Mouse (Mus musculus): ENCODE results near the gene Armc6. TPM values are rescaled to one million over a fixed set of nuclear protein-coding genes. Genes with fewer than 3 reads are reported as not detected.
"Not testable (repeated sequence)": the region's sequence is repeated elsewhere in the genome, so short reads cannot be mapped to it uniquely, and the experiment has no call there.

The Armc6 gene
- polyA plus RNA-seq, 1 experiment from 2014 or later = 25.3 TPM

- peaks cover 4% of the 10 kb centered on the region for H3K36me3 ChIP-seq (ENCODE audit: control insufficient read depth, insufficient read depth, low read length)
- no peaks in the 10 kb centered on the region for H3K4me1 ChIP-seq (ENCODE audit: control insufficient read depth, insufficient read depth, low read length)
- no peak overlapping the region for H3K4me2 ChIP-seq (ENCODE audit: low read depth, low read length)
- H3K27me3 ChIP-seq (ENCODE audit: control insufficient read depth, insufficient read depth, low read length) = no peaks in the 10 kb centered on the region
- no peak overlapping the region for H3K4me3 ChIP-seq (replicated peaks; ENCODE audit: low read length)
- H3K9ac ChIP-seq (ENCODE audit: low read length) = no peak overlapping the region
- no peaks in the 10 kb centered on the region for H3K9me3 ChIP-seq (replicated peaks; ENCODE audit: control insufficient read depth, low read length)
- no peak for ATAC-seq (ENCODE audit: insufficient read depth, low FRiP score)
- 70% methylated on average over 8 of the region's 8 CpGs for WGBS
- H3K27ac ChIP-seq (ENCODE audit: low read length) = no peak overlapping the region
These were observed 13.9 kb downstream of the Armc6 start for GRCm38 (mm10) chr8:70220236-70220840.

- Histone ChIP-seq H3K9ac (ENCODE audit: low read length) (no peak overlapping the region), H3K27me3 (ENCODE audit: control insufficient read depth, insufficient read depth, low read length) (no peaks in the 10 kb centered on the region), H3K4me2 (ENCODE audit: low read depth, low read length) (no peak overlapping the region), H3K36me3 (ENCODE audit: control insufficient read depth, insufficient read depth, low read length) (peaks cover 4% of the 10 kb centered on the region; the same call in 1 of the 2 replicates), H3K4me1 (ENCODE audit: control insufficient read depth, insufficient read depth, low read length) (no peaks in the 10 kb centered on the region), H3K4me3 (replicated peaks; ENCODE audit: low read length) (no peak overlapping the region), H3K9me3 (replicated peaks; ENCODE audit: control insufficient read depth, low read length) (no peaks in the 10 kb centered on the region), H3K27ac (ENCODE audit: low read length) (no peak overlapping the region)
- WGBS = 49% methylated on average over 5 of the region's 5 CpGs
- no peak for ATAC-seq (ENCODE audit: insufficient read depth, low FRiP score)
These were observed 15.1 kb downstream of the Armc6 start for GRCm38 (mm10) chr8:70219107-70219684.

GRCm38 (mm10) chr8:70217441-70217840, 16.8 kb downstream of the Armc6 start:
- Histone ChIP-seq H3K27ac (ENCODE audit: low read length) (no peak overlapping the region), H3K4me1 (ENCODE audit: control insufficient read depth, insufficient read depth, low read length) (no peaks in the 10 kb centered on the region), H3K9me3 (replicated peaks; ENCODE audit: control insufficient read depth, low read length) (no peaks in the 10 kb centered on the region), H3K4me2 (ENCODE audit: low read depth, low read length) (no peak overlapping the region), H3K27me3 (ENCODE audit: control insufficient read depth, insufficient read depth, low read length) (no peaks in the 10 kb centered on the region), H3K9ac (ENCODE audit: low read length) (no peak overlapping the region), H3K36me3 (ENCODE audit: control insufficient read depth, insufficient read depth, low read length) (0 out of 2 replicates have a peak, but pooled peaks cover 3% of the 10 kb centered on the region), H3K4me3 (replicated peaks; ENCODE audit: low read length) (no peak overlapping the region)
- ATAC-seq (ENCODE audit: insufficient read depth, low FRiP score) = no peak

- ATAC-seq (ENCODE audit: insufficient read depth, low FRiP score) = no peak
- Histone ChIP-seq H3K9me3 (replicated peaks; ENCODE audit: control insufficient read depth, low read length) (no peaks in the 10 kb centered on the region), H3K27me3 (ENCODE audit: control insufficient read depth, insufficient read depth, low read length) (no peaks in the 10 kb centered on the region), H3K27ac (ENCODE audit: low read length) (no peak overlapping the region), H3K4me1 (ENCODE audit: control insufficient read depth, insufficient read depth, low read length) (peaks cover 2% of the 10 kb centered on the region), H3K4me2 (ENCODE audit: low read depth, low read length) (no peak overlapping the region), H3K36me3 (ENCODE audit: control insufficient read depth, insufficient read depth, low read length) (no peaks in the 10 kb centered on the region), H3K9ac (ENCODE audit: low read length) (no peak overlapping the region), H3K4me3 (replicated peaks; ENCODE audit: low read length) (no peak overlapping the region)
- 85% methylated on average over 1 of the region's 1 CpGs for WGBS
These were observed 17.7 kb downstream of the Armc6 start for GRCm38 (mm10) chr8:70216566-70216965.

GRCm38 (mm10) chr8:70216161-70216560, 18.1 kb downstream of the Armc6 start:
- H3K4me1 ChIP-seq (ENCODE audit: control insufficient read depth, insufficient read depth, low read length); H3K27me3 ChIP-seq (ENCODE audit: control insufficient read depth, insufficient read depth, low read length); H3K4me3 ChIP-seq (replicated peaks; ENCODE audit: low read length); H3K4me2 ChIP-seq (ENCODE audit: low read depth, low read length); H3K36me3 ChIP-seq (ENCODE audit: control insufficient read depth, insufficient read depth, low read length); H3K9me3 ChIP-seq (replicated peaks; ENCODE audit: control insufficient read depth, low read length); H3K27ac ChIP-seq (ENCODE audit: low read length); ATAC-seq (ENCODE audit: insufficient read depth, low FRiP score); H3K9ac ChIP-seq (ENCODE audit: low read length): not testable (repeated sequence)
- WGBS = 60% methylated on average over 3 of the region's 3 CpGs

- 63% methylated on average over 5 of the region's 5 CpGs for WGBS
- H3K27ac ChIP-seq (ENCODE audit: low read length) = no peak overlapping the region
- no peak overlapping the region for H3K4me3 ChIP-seq (replicated peaks; ENCODE audit: low read length)
- no peaks in the 10 kb centered on the region for H3K9me3 ChIP-seq (replicated peaks; ENCODE audit: control insufficient read depth, low read length)
- H3K27me3 ChIP-seq (ENCODE audit: control insufficient read depth, insufficient read depth, low read length) = no peaks in the 10 kb centered on the region
- H3K4me1 ChIP-seq (ENCODE audit: control insufficient read depth, insufficient read depth, low read length) = peaks cover 16% of the 10 kb centered on the region
- no peak overlapping the region for H3K4me2 ChIP-seq (ENCODE audit: low read depth, low read length)
- ATAC-seq (ENCODE audit: insufficient read depth, low FRiP score) = no peak
- H3K36me3 ChIP-seq (ENCODE audit: control insufficient read depth, insufficient read depth, low read length) = no peaks in the 10 kb centered on the region
- H3K9ac ChIP-seq (ENCODE audit: low read length) = no peak overlapping the region
These were observed 19.2 kb downstream of the Armc6 start for GRCm38 (mm10) chr8:70215092-70215491.

GRCm38 (mm10) chr8:70214411-70214810, 19.9 kb downstream of the Armc6 start:
- no peaks in the 10 kb centered on the region for H3K27me3 ChIP-seq (ENCODE audit: control insufficient read depth, insufficient read depth, low read length)
- H3K36me3 ChIP-seq (ENCODE audit: control insufficient read depth, insufficient read depth, low read length) = no peaks in the 10 kb centered on the region
- H3K4me3 ChIP-seq (replicated peaks; ENCODE audit: low read length) = no peak overlapping the region
- peaks cover 17% of the 10 kb centered on the region for H3K4me1 ChIP-seq (ENCODE audit: control insufficient read depth, insufficient read depth, low read length)
- H3K27ac ChIP-seq (ENCODE audit: low read length) = no peak overlapping the region
- WGBS = 69% methylated on average over 3 of the region's 3 CpGs
- H3K9ac ChIP-seq (ENCODE audit: low read length) = no peak overlapping the region
- ATAC-seq (ENCODE audit: insufficient read depth, low FRiP score) = no peak
- no peak overlapping the region for H3K4me2 ChIP-seq (ENCODE audit: low read depth, low read length)
- no peaks in the 10 kb centered on the region for H3K9me3 ChIP-seq (replicated peaks; ENCODE audit: control insufficient read depth, low read length)

GRCm38 (mm10) chr8:70212112-70213055, 21.9 kb downstream of the Armc6 start, which contains the start of gene Slc25a42:
TSS of gene Slc25a42 (minus strand) at chr8:70212305.
- Histone ChIP-seq H3K9me3 (replicated peaks; ENCODE audit: control insufficient read depth, low read length) (no peaks in the 10 kb centered on the region), H3K4me2 (ENCODE audit: low read depth, low read length) (peak within 1 kb of the TSS; percentile 99), H3K27ac (ENCODE audit: low read length) (peak within 1 kb of the TSS; percentile 55), H3K27me3 (ENCODE audit: control insufficient read depth, insufficient read depth, low read length) (no peaks in the 10 kb centered on the region), H3K9ac (ENCODE audit: low read length) (peak within 1 kb of the TSS; percentile 80), H3K36me3 (ENCODE audit: control insufficient read depth, insufficient read depth, low read length) (no peaks in the 10 kb centered on the region), H3K4me3 (replicated peaks; ENCODE audit: low read length) (peak within 1 kb of the TSS; percentile 72), H3K4me1 (ENCODE audit: control insufficient read depth, insufficient read depth, low read length) (peaks cover 17% of the 10 kb centered on the region)
- ATAC-seq (ENCODE audit: insufficient read depth, low FRiP score) = peak; percentile 98
- WGBS = under 1% methylated on average over 64 of the region's 66 CpGs

GRCm38 (mm10) chr8:70211726-70212111, 22.5 kb downstream of the Armc6 start:
- 2% methylated on average over 31 of the region's 31 CpGs for WGBS
- Histone ChIP-seq H3K27ac (ENCODE audit: low read length) (peak overlapping the region; percentile 55), H3K27me3 (ENCODE audit: control insufficient read depth, insufficient read depth, low read length) (no peaks in the 10 kb centered on the region), H3K36me3 (ENCODE audit: control insufficient read depth, insufficient read depth, low read length) (no peaks in the 10 kb centered on the region), H3K9me3 (replicated peaks; ENCODE audit: control insufficient read depth, low read length) (no peaks in the 10 kb centered on the region), H3K4me3 (replicated peaks; ENCODE audit: low read length) (peak overlapping the region; percentile 72), H3K4me2 (ENCODE audit: low read depth, low read length) (peak overlapping the region; percentile 99), H3K4me1 (ENCODE audit: control insufficient read depth, insufficient read depth, low read length) (peaks cover 17% of the 10 kb centered on the region), H3K9ac (ENCODE audit: low read length) (peak overlapping the region; percentile 80)
- no peak for ATAC-seq (ENCODE audit: insufficient read depth, low FRiP score)
